Mouse (Mus musculus) hindbrain, embryonic 14.5 days (tissue): ENCODE measurements at regions not wholly inside any gene's neighbourhood (a gene's known extent, or its start where the extent isn't known, plus 50 kb on each side); places are given as distances from the start of the nearest gene placed in this dataset.
A peak's percentile ranks its signal among the peaks of the same experiment; 100 is the strongest.

Experiments used
- ATAC-seq: fragments of 200-750 bp; cut with Nextera tagmentation; 2 replicates; pipeline ENCODE4 v1.8.0; 2017; ENCODE audit warnings: moderate number of reproducible peaks, mild to moderate bottlenecking, moderate TSS enrichment, moderate library complexity; ENCODE audit not compliant: low FRiP score
- DNase-seq: peaks from one replicate; pipeline ENCODE4 v3.0.0-alpha.2; 2015; ENCODE audit warnings: low spot score
- H3K27ac ChIP-seq: fragments of 300-500 bp; sonication (generic); 2 replicates; pipeline ENCODE4 v1.5.1; 2014; ENCODE audit warnings: mild to moderate bottlenecking, moderate library complexity
- H3K27me3 ChIP-seq: fragments of 300-500 bp; sonication (generic); 2 replicates; pipeline ENCODE4 v1.6.1; 2014; ENCODE audit warnings: mild to moderate bottlenecking, low read length, mixed read lengths; ENCODE audit not compliant: control insufficient read depth, insufficient read depth
- H3K36me3 ChIP-seq: fragments of 300-500 bp; sonication (generic); replicated peaks from 2 replicates; pipeline ENCODE4 v1.6.1; 2014; ENCODE audit not compliant: control insufficient read depth, insufficient read depth
- H3K4me1 ChIP-seq: fragments of 300-500 bp; sonication (generic); replicated peaks from 2 replicates; pipeline ENCODE4 v1.6.1; 2014; ENCODE audit warnings: antibody characterized with exemption, low read length, mixed read lengths; ENCODE audit not compliant: control insufficient read depth, insufficient read depth
- H3K4me2 ChIP-seq: fragments of 300-500 bp; sonication (generic); replicated peaks from 2 replicates; pipeline ENCODE4 v1.6.1; 2014; ENCODE audit warnings: mild to moderate bottlenecking, moderate library complexity
- H3K4me3 ChIP-seq: fragments of 300-500 bp; sonication (generic); replicated peaks from 2 replicates; pipeline ENCODE4 v1.5.1; 2014; ENCODE audit warnings: mild to moderate bottlenecking, low read length
- H3K9ac ChIP-seq: fragments of 300-500 bp; sonication (generic); 2 replicates; pipeline ENCODE4 v1.6.1; 2014
- H3K9me3 ChIP-seq: fragments of 300-500 bp; sonication (generic); 2 replicates; pipeline ENCODE4 v1.6.1; 2016; ENCODE audit warnings: low read length; ENCODE audit not compliant: control insufficient read depth
- WGBS: fragments of 180-500 bp; shearing (Covaris S2); extraction: QIAGEN DNeasy Blood & Tissue Kit; methylation state at CpG from one replicate; pipeline ENCODE4 v1.1.7; 2014; 5-methylcytosine and 5-hydroxymethylcytosine counted together

DNA sequence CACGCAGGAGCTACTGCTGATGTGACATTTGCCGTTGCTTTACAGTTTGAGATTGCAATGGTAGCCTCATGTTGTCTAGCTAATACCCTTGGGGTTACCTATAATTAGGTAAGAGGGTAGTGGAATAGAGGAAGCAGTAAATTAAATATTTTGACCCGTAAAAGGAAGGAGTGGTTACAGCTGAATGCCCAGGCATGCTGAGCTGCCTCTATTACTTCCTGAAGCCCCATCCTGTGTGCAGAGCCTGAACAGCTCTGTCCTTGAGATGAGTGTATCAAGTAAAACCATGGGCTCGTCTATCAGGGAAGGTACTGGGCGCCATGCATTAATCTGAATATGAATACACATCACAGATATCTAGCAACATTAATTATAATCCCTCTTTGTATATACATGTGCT, 179.1 kb upstream of the Spats2l start:
- Histone ChIP-seq H3K27me3 (no peaks in the 10 kb centered on the region), H3K4me1 (peaks cover 11% of the 10 kb centered on the region; the same call in 1 of the 2 replicates), H3K4me3 (no peak overlapping the region), H3K9ac (no peak overlapping the region), H3K4me2 (no peak overlapping the region), H3K36me3 (no peaks in the 10 kb centered on the region), H3K9me3 (no peaks in the 10 kb centered on the region), H3K27ac (no peak overlapping the region; the same call in 1 of the 2 replicates)
- ATAC-seq, result no peak; the same call in 1 of the 2 replicates
- 53% methylated on average over 5 of the region's 5 CpGs for WGBS
- DNase-seq, result no peak

DNA sequence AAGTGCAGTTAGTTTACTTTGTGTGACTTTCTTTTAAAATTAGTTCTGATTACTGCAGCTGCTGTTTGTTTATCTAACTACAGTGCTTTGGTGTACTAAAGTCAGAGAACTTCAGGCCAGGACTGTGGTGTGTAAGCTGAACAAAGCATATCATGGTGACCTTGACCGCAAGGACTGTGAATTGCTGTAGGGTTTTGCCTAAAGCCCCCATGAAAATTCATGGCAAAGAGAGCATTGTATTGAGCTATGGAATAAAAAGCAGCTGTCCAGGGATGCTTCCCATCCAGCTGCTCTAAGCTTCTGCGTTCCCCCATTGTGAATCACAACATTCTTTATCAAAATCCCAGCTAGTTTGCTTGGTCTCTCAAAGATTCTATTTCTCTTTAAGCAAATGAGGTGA, 173.0 kb upstream of the Spats2l start:
- H3K9ac ChIP-seq, result no peak overlapping the region
- no peak overlapping the region for H3K4me3 ChIP-seq
- H3K4me1 ChIP-seq, result no peaks in the 10 kb centered on the region
- H3K36me3 ChIP-seq, result no peaks in the 10 kb centered on the region
- DNase-seq (no peak), ATAC-seq (no peak)
- 53% methylated on average over 2 of the region's 2 CpGs for WGBS
- H3K27me3 ChIP-seq, result no peaks in the 10 kb centered on the region
- H3K27ac ChIP-seq, result no peak overlapping the region
- H3K4me2 ChIP-seq, result no peak overlapping the region
- H3K9me3 ChIP-seq, result no peaks in the 10 kb centered on the region

DNA sequence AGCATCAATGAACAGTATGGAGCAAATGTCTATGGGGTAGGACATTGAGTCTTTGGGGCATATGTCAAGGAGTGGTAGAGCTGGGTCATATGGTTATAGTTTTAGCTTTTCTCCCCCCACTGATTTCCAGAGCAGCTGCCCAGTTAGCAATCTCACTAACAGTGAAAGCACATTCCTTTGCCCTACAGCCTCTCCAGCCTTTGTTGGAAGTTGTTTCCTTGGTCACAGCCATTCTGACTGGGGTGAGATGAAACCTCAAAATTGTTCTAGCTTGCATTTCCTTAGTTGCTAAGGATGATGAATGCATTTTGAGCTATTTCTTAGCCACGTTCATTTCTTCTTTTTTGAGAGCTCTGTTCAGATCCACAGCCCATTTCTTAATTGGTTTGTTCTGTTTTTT, 168.4 kb upstream of the Spats2l start:
- Histone ChIP-seq H3K4me3 (no peak overlapping the region), H3K27ac (no peak overlapping the region), H3K4me1 (peaks cover 5% of the 10 kb centered on the region; the same call in 1 of the 2 replicates), H3K9ac (no peak overlapping the region), H3K4me2 (no peak overlapping the region), H3K27me3 (no peaks in the 10 kb centered on the region), H3K9me3 (no peaks in the 10 kb centered on the region), H3K36me3 (no peaks in the 10 kb centered on the region)
- ATAC-seq (no peak), DNase-seq (no peak)
- WGBS, result 68% methylated on average over 1 of the region's 1 CpGs

DNA sequence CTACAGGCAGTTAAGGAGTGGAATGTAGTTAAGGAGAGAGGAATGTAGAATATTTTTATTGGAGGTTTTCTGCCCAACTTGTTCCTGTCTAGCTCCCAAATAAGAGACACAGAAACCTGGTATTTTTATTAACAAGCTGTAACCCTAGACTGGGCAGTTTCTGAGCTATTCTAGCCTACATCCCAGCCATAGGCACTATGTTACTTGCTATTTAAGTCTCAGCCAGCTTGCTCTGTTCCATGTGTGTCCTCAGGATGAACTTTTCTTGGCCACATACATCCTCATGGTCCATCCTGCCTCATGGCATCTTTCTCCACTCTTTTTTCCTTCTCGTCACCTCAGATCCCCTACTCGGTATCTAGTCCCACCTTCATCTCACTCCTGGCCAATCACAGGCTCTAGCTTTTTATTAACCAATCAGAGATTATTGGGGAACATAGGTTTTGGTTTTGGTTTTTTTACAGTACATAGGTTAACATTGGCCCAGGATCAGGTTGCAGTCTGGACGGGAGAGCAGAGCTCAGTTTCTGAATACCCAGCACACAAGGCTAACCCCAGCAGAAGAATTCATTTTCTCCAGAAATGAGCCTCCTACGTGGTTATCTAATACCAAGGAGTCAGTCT, 167.8 kb upstream of the Spats2l start:
- no peaks in the 10 kb centered on the region for H3K36me3 ChIP-seq
- ATAC-seq (no peak), DNase-seq (no peak)
- H3K4me2 ChIP-seq, result no peak overlapping the region
- H3K4me1 ChIP-seq, result peaks cover 5% of the 10 kb centered on the region; the same call in 1 of the 2 replicates
- H3K9me3 ChIP-seq, result no peaks in the 10 kb centered on the region
- WGBS, result 87% methylated on average over 4 of the region's 4 CpGs
- H3K4me3 ChIP-seq, result no peak overlapping the region
- H3K27ac ChIP-seq, result no peak overlapping the region
- H3K27me3 ChIP-seq, result no peaks in the 10 kb centered on the region
- H3K9ac ChIP-seq, result no peak overlapping the region

DNA sequence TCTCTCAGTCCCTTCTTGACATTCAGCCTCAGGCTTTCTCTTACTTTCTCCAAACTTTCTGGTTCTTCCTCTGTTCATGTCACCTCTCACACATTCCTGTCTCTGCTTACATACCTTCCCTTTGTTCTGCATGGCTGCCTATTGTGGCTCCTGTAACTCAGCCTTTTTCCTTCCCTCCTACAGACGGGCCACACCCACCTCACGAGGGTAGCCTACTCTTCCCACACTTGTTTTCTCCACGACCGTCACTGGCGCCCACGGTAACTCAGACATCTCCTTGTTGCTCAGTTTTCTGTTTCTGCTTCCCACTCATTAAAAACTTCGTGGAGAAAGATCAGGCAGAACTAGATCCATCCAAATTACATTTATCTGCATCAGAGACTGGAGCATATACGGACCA, 166.9 kb upstream of the Spats2l start:
- ATAC-seq (no peak), DNase-seq (no peak)
- H3K4me1 ChIP-seq, result peaks cover 5% of the 10 kb centered on the region; the same call in 1 of the 2 replicates
- no peak overlapping the region for H3K4me3 ChIP-seq
- no peaks in the 10 kb centered on the region for H3K27me3 ChIP-seq
- H3K9ac ChIP-seq, result no peak overlapping the region
- no peak overlapping the region for H3K27ac ChIP-seq
- WGBS, result 75% methylated on average over 8 of the region's 8 CpGs
- H3K4me2 ChIP-seq, result no peak overlapping the region
- H3K9me3 ChIP-seq, result no peaks in the 10 kb centered on the region
- no peaks in the 10 kb centered on the region for H3K36me3 ChIP-seq

DNA sequence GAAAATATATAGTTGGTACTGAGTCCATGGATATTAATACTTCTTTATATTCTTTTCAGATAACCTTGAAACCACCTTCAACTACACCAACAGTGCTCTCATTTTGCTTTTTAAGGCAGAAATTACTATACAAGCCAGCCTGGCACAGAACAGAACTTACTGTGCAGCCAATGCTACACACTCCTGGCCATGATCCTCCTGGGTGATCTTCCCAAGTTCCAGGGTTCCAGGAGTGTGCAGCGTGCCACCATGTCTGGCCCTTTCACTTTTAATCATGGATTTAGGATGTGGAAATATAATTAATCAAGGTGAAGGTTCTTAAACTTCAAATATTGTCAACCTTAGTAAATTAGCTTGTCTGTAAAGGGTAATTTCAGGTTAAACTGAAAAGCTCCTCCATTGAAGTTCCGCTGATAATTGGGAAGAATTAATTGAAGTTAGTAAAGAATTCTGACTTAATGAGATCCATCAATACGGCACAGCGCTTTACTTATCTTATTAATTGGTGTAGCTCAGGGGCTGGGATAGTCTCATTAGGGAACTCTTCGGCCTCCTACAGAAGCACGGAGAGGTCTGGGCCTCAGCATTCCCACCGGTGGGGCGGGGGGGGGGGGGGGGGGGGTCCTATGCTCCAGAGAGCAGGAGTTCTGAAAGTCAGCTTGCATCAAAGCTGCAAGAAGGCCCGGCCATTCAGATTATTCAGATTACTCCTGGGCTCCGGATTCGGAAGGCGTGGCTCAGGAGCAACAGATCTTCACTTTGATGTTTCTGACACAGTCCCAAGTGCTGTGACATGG, 166.1 kb upstream of the Spats2l start:
- DNase-seq (no peak), ATAC-seq (peak; percentile 28; the same call in 1 of the 2 replicates)
- Histone ChIP-seq H3K4me2 (no peak overlapping the region), H3K27me3 (no peaks in the 10 kb centered on the region), H3K27ac (no peak overlapping the region), H3K4me1 (peaks cover 13% of the 10 kb centered on the region), H3K9ac (no peak overlapping the region), H3K4me3 (no peak overlapping the region), H3K36me3 (no peaks in the 10 kb centered on the region), H3K9me3 (no peaks in the 10 kb centered on the region)
- WGBS, result 35% methylated on average over 12 of the region's 12 CpGs

DNA sequence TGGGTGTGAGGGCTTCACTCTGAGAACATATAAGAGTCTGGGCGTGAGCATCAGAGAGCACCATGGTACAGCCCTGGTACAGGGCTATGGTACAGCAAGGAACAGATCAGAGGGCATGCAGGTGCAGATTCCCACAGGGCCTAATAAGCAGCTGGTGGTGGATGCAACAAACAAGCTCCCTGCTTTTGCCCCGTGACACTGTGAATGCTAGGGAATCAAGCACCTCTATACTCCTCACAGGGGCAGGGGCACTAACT, 165.6 kb upstream of the Spats2l start:
- Histone ChIP-seq H3K27me3 (no peaks in the 10 kb centered on the region), H3K4me3 (no peak overlapping the region), H3K9ac (no peak overlapping the region), H3K36me3 (no peaks in the 10 kb centered on the region), H3K4me2 (no peak overlapping the region), H3K27ac (no peak overlapping the region), H3K9me3 (no peaks in the 10 kb centered on the region), H3K4me1 (peaks cover 18% of the 10 kb centered on the region)
- no peak for ATAC-seq
- DNase-seq, result no peak
- WGBS, result 23% methylated on average over 2 of the region's 2 CpGs

DNA sequence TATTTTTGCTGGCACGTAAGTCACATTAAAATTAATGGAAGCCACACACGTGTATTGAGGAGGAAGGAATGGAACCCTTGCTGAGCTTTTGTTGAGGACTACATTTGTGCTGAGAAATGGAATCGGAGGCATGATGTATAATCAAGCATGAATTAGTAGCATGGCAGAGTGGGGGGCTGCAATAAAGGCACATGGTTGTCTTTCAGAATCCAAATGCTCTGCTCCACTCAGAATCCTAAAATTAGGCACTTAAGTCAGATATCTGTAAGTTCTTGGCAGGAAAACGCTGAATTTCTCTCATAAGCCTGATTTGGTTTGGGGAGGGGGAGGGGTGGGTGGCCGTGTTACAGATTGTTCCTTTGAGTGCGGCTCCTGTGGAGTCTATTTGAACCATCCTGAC, 164.7 kb upstream of the Spats2l start:
- H3K4me3 ChIP-seq, result no peak overlapping the region
- H3K4me1 ChIP-seq, result peaks cover 19% of the 10 kb centered on the region
- H3K9ac ChIP-seq, result no peak overlapping the region
- ATAC-seq (no peak), DNase-seq (no peak)
- H3K9me3 ChIP-seq, result no peaks in the 10 kb centered on the region
- 17% methylated on average over 6 of the region's 6 CpGs for WGBS
- no peaks in the 10 kb centered on the region for H3K36me3 ChIP-seq
- no peak overlapping the region for H3K4me2 ChIP-seq
- H3K27ac ChIP-seq, result no peak overlapping the region
- no peaks in the 10 kb centered on the region for H3K27me3 ChIP-seq

DNA sequence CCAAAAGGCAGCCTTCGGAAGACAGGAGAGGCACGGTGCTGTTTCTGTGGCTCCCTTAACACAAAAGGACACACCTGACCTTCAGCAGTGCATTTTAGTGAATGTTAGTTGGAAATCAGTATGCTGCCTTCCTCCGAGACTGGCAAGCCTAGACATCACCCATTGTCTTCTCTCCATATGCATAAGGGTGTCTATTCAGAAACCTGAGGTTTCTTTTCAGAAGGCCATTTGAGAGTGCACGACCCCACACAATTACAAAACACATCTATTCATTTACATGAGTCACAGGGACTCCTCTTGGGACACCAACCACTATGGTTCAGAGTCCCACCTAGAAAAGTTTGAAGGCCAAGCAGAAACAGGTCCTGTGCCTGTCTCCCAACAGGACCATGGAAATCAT, 161.8 kb upstream of the Spats2l start:
- ATAC-seq (no peak), DNase-seq (no peak)
- no peaks in the 10 kb centered on the region for H3K27me3 ChIP-seq
- H3K9ac ChIP-seq, result no peak overlapping the region
- no peak overlapping the region for H3K4me3 ChIP-seq
- H3K4me2 ChIP-seq, result no peak overlapping the region
- WGBS, result 43% methylated on average over 4 of the region's 4 CpGs
- H3K27ac ChIP-seq, result 0 out of 2 replicates have a peak overlapping the region, but pooled peaks have one; percentile 74
- no peaks in the 10 kb centered on the region for H3K9me3 ChIP-seq
- H3K4me1 ChIP-seq, result peaks cover 19% of the 10 kb centered on the region
- H3K36me3 ChIP-seq, result no peaks in the 10 kb centered on the region
